Mouse (Mus musculus) heart, embryonic 11.5 days (tissue): Measurements from ENCODE around the gene Cox6b2. TPM values are rescaled to one million over a fixed set of nuclear protein-coding genes. Genes with fewer than 3 reads are reported as not detected.
"Not testable (repeated sequence)": the region's sequence is repeated elsewhere in the genome, so short reads cannot be mapped to it uniquely, and the experiment has no call there.

Experiments
- ATAC-seq: fragments of 200-750 bp; cut with Nextera tagmentation; replicated peaks from 2 replicates; pipeline ENCODE4 v1.8.0; 2017; ENCODE audit warnings: moderate library complexity; ENCODE audit not compliant: insufficient number of reproducible peaks, low FRiP score, low TSS enrichment
- H3K27ac ChIP-seq: fragments of 300-500 bp; sonication (generic); 2 replicates; pipeline ENCODE4 v1.5.1; 2014; ENCODE audit warnings: mild to moderate bottlenecking, low read depth, low read length
- H3K27me3 ChIP-seq: fragments of 300-500 bp; sonication (generic); 2 replicates; pipeline ENCODE4 v1.6.1; 2014; ENCODE audit warnings: mild to moderate bottlenecking, low read length, mixed read lengths; ENCODE audit not compliant: control insufficient read depth, insufficient read depth
- H3K36me3 ChIP-seq: fragments of 300-500 bp; sonication (generic); 2 replicates; pipeline ENCODE4 v1.6.1; 2014; ENCODE audit warnings: mild to moderate bottlenecking, low read length, moderate library complexity, mixed read lengths; ENCODE audit not compliant: control insufficient read depth, insufficient read depth
- H3K4me1 ChIP-seq: fragments of 300-500 bp; sonication (generic); 2 replicates; pipeline ENCODE4 v1.6.1; 2014; ENCODE audit warnings: low read length; ENCODE audit not compliant: control insufficient read depth, insufficient read depth
- H3K4me2 ChIP-seq: fragments of 300-500 bp; sonication (generic); 2 replicates; pipeline ENCODE4 v1.6.1; 2014; ENCODE audit warnings: mild to moderate bottlenecking, moderate library complexity
- H3K4me3 ChIP-seq: fragments of 300-500 bp; sonication (generic); 2 replicates; pipeline ENCODE4 v1.5.1; 2014; ENCODE audit warnings: low read depth, low read length
- H3K9ac ChIP-seq: fragments of 300-500 bp; sonication (generic); 2 replicates; pipeline ENCODE4 v1.6.1; 2014; ENCODE audit warnings: mild to moderate bottlenecking, low read depth, low read length, moderate library complexity
- H3K9me3 ChIP-seq: fragments of 300-500 bp; sonication (generic); replicated peaks from 2 replicates; pipeline ENCODE4 v1.6.1; 2016; ENCODE audit warnings: low read length; ENCODE audit not compliant: control insufficient read depth
- WGBS: fragments of 180-500 bp; shearing (Covaris S2); extraction: QIAGEN DNeasy Blood & Tissue Kit; methylation state at CpG from one replicate; pipeline ENCODE4 v1.1.7; 2014; ENCODE audit not compliant: insufficient replicate concordance; 5-methylcytosine and 5-hydroxymethylcytosine counted together
- polyA plus RNA-seq: library from polyadenylated mRNA; unstranded; fragments of >200 nt; fragmentation: Nextera tagmentation; extraction: Ambion mirVana; gene quantifications from 2 replicates; pipeline ENCODE4 v1.2.1, GENCODE M21; 2014

Gene Cox6b2
- 32.9 and 42.4 TPM in 2 replicates for polyA plus RNA-seq

- Histone ChIP-seq H3K27me3 (no peaks in the 10 kb centered on the region), H3K36me3 (no peaks in the 10 kb centered on the region), H3K9ac (peak within 1 kb of the TSS; percentile 60), H3K4me3 (peak within 1 kb of the TSS; percentile 43), H3K4me2 (peak within 1 kb of the TSS; percentile 68), H3K27ac (no peak within 1 kb of the TSS), H3K4me1 (peaks cover 12% of the 10 kb centered on the region), H3K9me3 (no peaks in the 10 kb centered on the region)
- WGBS: 3% methylated on average over 21 of the region's 24 CpGs
- ATAC-seq: peak; percentile 93
Observed at GRCm38 (mm10) chr7:4752821-4753570, at the start of gene Cox6b2. TSS of gene Cox6b2 (minus strand) at chr7:4753094.

- Histone ChIP-seq H3K4me1 (no peaks in the 10 kb centered on the region), H3K4me3 (no peak overlapping the region), H3K9ac (no peak overlapping the region), H3K27ac (no peak overlapping the region), H3K36me3 (peaks cover 10% of the 10 kb centered on the region), H3K9me3 (no peaks in the 10 kb centered on the region), H3K4me2 (no peak overlapping the region), H3K27me3 (no peaks in the 10 kb centered on the region)
- ATAC-seq: no peak
Observed at GRCm38 (mm10) chr7:4802247-4802646, 49.4 kb upstream of the Cox6b2 start.

GRCm38 (mm10) chr7:4795767-4796433, 43.0 kb upstream of the Cox6b2 start:
- H3K4me3 ChIP-seq: no peak overlapping the region
- 72% methylated on average over 7 of the region's 7 CpGs for WGBS
- no peak overlapping the region for H3K4me2 ChIP-seq
- H3K9me3 ChIP-seq: no peaks in the 10 kb centered on the region
- H3K27ac ChIP-seq: no peak overlapping the region
- no peak for ATAC-seq
- no peaks in the 10 kb centered on the region for H3K27me3 ChIP-seq
- H3K4me1 ChIP-seq: peaks cover 6% of the 10 kb centered on the region
- H3K9ac ChIP-seq: no peak overlapping the region
- H3K36me3 ChIP-seq: peaks cover 14% of the 10 kb centered on the region

GRCm38 (mm10) chr7:4794631-4795168, 41.8 kb upstream of the Cox6b2 start:
- peaks cover 6% of the 10 kb centered on the region for H3K4me1 ChIP-seq
- no peak overlapping the region for H3K27ac ChIP-seq
- no peaks in the 10 kb centered on the region for H3K27me3 ChIP-seq
- H3K4me2 ChIP-seq: no peak overlapping the region; the same call in 1 of the 2 replicates
- WGBS: 76% methylated on average over 3 of the region's 3 CpGs
- H3K4me3 ChIP-seq: no peak overlapping the region
- H3K9me3 ChIP-seq: no peaks in the 10 kb centered on the region
- peaks cover 14% of the 10 kb centered on the region for H3K36me3 ChIP-seq
- ATAC-seq: no peak
- no peak overlapping the region for H3K9ac ChIP-seq

GRCm38 (mm10) chr7:4793674-4794073, 40.8 kb upstream of the Cox6b2 start:
- Histone ChIP-seq H3K36me3 (peaks cover 14% of the 10 kb centered on the region), H3K9ac (peak overlapping the region; percentile 99), H3K4me1 (peaks cover 6% of the 10 kb centered on the region), H3K4me2 (peak overlapping the region; percentile 93), H3K4me3 (peak overlapping the region; percentile 96), H3K27me3 (no peaks in the 10 kb centered on the region), H3K27ac (peak overlapping the region; percentile 46; the same call in 1 of the 2 replicates), H3K9me3 (no peaks in the 10 kb centered on the region)
- WGBS: 35% methylated on average over 4 of the region's 4 CpGs
- ATAC-seq: no peak

GRCm38 (mm10) chr7:4793248-4793647, 40.4 kb upstream of the Cox6b2 start:
- H3K27me3 ChIP-seq, H3K4me1 ChIP-seq, H3K9me3 ChIP-seq: not testable (repeated sequence)
- H3K36me3 ChIP-seq: peaks cover 14% of the 10 kb centered on the region
- H3K4me3 ChIP-seq: peak overlapping the region; percentile 96
- under 1% methylated on average over 31 of the region's 31 CpGs for WGBS
- ATAC-seq: 0 out of 2 replicates have a peak, but pooled peaks have one; percentile 12
- peak overlapping the region; percentile 95 for H3K27ac ChIP-seq
- peak overlapping the region; percentile 93 for H3K4me2 ChIP-seq
- peak overlapping the region; percentile 99 for H3K9ac ChIP-seq

GRCm38 (mm10) chr7:4792278-4793212, 39.7 kb upstream of the Cox6b2 start, which contains the start of gene Rpl28:
TSS of gene Rpl28 (plus strand) at chr7:4792874.
- Histone ChIP-seq H3K9me3 (no peaks in the 10 kb centered on the region), H3K27ac (peak within 1 kb of the TSS; percentile 95), H3K4me2 (peak within 1 kb of the TSS; percentile 93), H3K4me1 (peaks cover 6% of the 10 kb centered on the region), H3K27me3 (no peaks in the 10 kb centered on the region), H3K36me3 (peaks cover 14% of the 10 kb centered on the region), H3K4me3 (peak within 1 kb of the TSS; percentile 96), H3K9ac (peak within 1 kb of the TSS; percentile 99)
- 1% methylated on average over 53 of the region's 54 CpGs for WGBS
- ATAC-seq: peak; percentile 87

- peak within 1 kb of the TSS; percentile 97 for H3K4me2 ChIP-seq
- H3K27ac ChIP-seq: peak within 1 kb of the TSS; percentile 30; the same call in 1 of the 2 replicates
- peaks cover 6% of the 10 kb centered on the region for H3K4me1 ChIP-seq
- no peak for ATAC-seq
- WGBS: 7% methylated on average over 31 of the region's 40 CpGs
- H3K9me3 ChIP-seq: no peaks in the 10 kb centered on the region
- peak within 1 kb of the TSS; percentile 65 for H3K4me3 ChIP-seq
- peak within 1 kb of the TSS; percentile 92 for H3K9ac ChIP-seq
- H3K27me3 ChIP-seq: no peaks in the 10 kb centered on the region; the same call in 1 of the 2 replicates
- H3K36me3 ChIP-seq: peaks cover 5% of the 10 kb centered on the region; the same call in 1 of the 2 replicates
Observed at GRCm38 (mm10) chr7:4789436-4789935, 36.6 kb upstream of the Cox6b2 start, which contains the start of gene Tmem238. TSS of gene Tmem238 (minus strand) at chr7:4789656.
